Mouse (Mus musculus): ENCODE measurements around the gene Tpr. TPM values are rescaled to one million over a fixed set of nuclear protein-coding genes. Genes with fewer than 3 reads are reported as not detected.

Tpr gene
- polyA plus RNA-seq, 1 experiment from 2014 or later = 182 TPM

DNA sequence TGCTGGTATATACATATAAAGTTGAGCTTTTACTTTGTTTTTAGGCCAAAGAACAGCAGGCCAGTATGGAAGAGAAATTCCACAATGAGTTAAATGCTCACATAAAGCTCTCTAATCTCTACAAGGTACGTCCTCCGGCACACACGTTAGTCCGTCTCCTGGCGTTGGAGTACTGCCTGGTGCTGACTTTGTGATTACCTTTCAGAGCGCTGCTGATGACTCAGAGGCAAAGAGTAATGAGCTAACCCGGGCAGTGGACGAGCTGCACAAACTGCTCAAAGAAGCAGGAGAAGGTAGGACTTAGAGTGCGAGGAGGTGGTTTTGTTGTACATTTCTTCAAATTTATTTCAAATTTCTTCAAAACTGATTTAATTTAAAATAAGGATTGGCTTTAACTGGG lies 14.6 kb downstream of the Tpr start:
- no peak for ATAC-seq (ENCODE audit: low FRiP score)
- no peaks in the 10 kb centered on the region for H3K27me3 ChIP-seq
- no peaks in the 10 kb centered on the region for H3K4me1 ChIP-seq
- peaks cover 62% of the 10 kb centered on the region for H3K36me3 ChIP-seq
- no peak overlapping the region for H3K4me2 ChIP-seq (replicated peaks)
- WGBS = 93% methylated on average over 9 of the region's 9 CpGs
- no peak overlapping the region for H3K9ac ChIP-seq
- H3K4me3 ChIP-seq = no peak overlapping the region
- no peaks in the 10 kb centered on the region for H3K9me3 ChIP-seq (replicated peaks)
- no peak overlapping the region for H3K27ac ChIP-seq

GRCm38 (mm10) chr1:150409996-150410395 lies 17.4 kb downstream of the Tpr start:
- no peak for ATAC-seq (ENCODE audit: low FRiP score)
- Histone ChIP-seq H3K9me3 (replicated peaks) (no peaks in the 10 kb centered on the region), H3K9ac (no peak overlapping the region), H3K4me3 (no peak overlapping the region), H3K27me3 (no peaks in the 10 kb centered on the region), H3K36me3 (peaks cover 62% of the 10 kb centered on the region), H3K4me2 (replicated peaks) (no peak overlapping the region), H3K4me1 (no peaks in the 10 kb centered on the region), H3K27ac (no peak overlapping the region)
- 98% methylated on average over 6 of the region's 6 CpGs for whole genome bisulfite sequencing

DNA sequence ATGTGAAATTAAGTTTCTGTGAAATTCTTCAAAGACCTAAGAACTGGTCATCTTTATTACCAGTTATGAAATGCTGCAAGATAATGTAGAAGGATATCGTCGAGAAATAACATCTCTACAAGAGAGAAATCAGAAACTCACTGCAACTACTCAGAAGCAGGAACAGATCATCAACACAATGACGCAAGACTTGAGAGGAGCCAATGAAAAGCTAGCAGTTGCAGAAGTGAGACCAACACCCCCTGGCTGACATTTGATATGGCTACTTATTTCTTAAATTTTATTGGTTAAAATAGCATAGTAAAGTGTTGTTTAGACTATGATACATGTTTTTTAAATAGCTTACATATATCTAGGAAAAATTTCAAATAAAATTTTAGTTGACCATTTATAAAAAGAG lies 23.4 kb downstream of the Tpr start:
- no peaks in the 10 kb centered on the region for H3K4me1 ChIP-seq
- H3K9me3 ChIP-seq (replicated peaks) = no peaks in the 10 kb centered on the region
- H3K27ac ChIP-seq = no peak overlapping the region
- ATAC-seq (ENCODE audit: low FRiP score) = no peak
- WGBS = 92% methylated on average over 3 of the region's 3 CpGs
- peaks cover 67% of the 10 kb centered on the region for H3K36me3 ChIP-seq
- H3K4me3 ChIP-seq = no peak overlapping the region
- H3K9ac ChIP-seq = no peak overlapping the region
- no peaks in the 10 kb centered on the region for H3K27me3 ChIP-seq
- no peak overlapping the region for H3K4me2 ChIP-seq (replicated peaks)

DNA sequence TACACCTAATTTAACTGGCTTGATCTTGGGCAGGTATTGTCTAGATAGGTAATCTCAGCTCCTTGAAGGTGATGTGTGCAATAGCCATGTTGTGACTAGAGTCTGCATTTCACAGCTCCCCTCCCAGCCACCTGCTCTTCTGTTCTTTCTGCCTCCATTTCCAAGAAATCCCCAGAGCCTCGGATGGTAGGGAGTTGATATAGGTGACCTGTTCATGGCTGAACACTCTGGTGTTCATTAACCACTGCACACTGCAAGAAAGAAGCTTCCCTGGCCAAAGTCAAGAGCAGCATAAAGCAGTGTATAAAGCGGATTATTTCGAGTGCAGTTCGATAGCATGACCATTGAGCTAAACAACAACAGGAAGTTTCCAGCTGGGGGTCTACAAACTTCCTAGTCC lies 25.8 kb downstream of the Tpr start:
- Histone ChIP-seq H3K27ac (no peak overlapping the region), H3K27me3 (no peaks in the 10 kb centered on the region), H3K9ac (no peak overlapping the region), H3K36me3 (peaks cover 65% of the 10 kb centered on the region), H3K9me3 (replicated peaks) (no peaks in the 10 kb centered on the region), H3K4me1 (no peaks in the 10 kb centered on the region), H3K4me3 (no peak overlapping the region), H3K4me2 (replicated peaks) (no peak overlapping the region)
- 95% methylated on average over 4 of the region's 4 CpGs for WGBS
- no peak for ATAC-seq (ENCODE audit: low FRiP score)

GRCm38 (mm10) chr1:150425665-150426064 lies 33.0 kb downstream of the Tpr start:
- 89% methylated on average over 9 of the region's 9 CpGs for WGBS
- H3K27me3 ChIP-seq = no peaks in the 10 kb centered on the region
- H3K4me1 ChIP-seq = no peaks in the 10 kb centered on the region
- no peaks in the 10 kb centered on the region for H3K9me3 ChIP-seq (replicated peaks)
- H3K4me3 ChIP-seq = no peak overlapping the region
- H3K27ac ChIP-seq = no peak overlapping the region
- H3K4me2 ChIP-seq (replicated peaks) = no peak overlapping the region
- no peak for ATAC-seq (ENCODE audit: low FRiP score)
- no peak overlapping the region for H3K9ac ChIP-seq
- peaks cover 74% of the 10 kb centered on the region for H3K36me3 ChIP-seq

GRCm38 (mm10) chr1:150426216-150426615 lies 33.6 kb downstream of the Tpr start:
- 84% methylated on average over 3 of the region's 3 CpGs for WGBS
- Histone ChIP-seq H3K9ac (no peak overlapping the region), H3K36me3 (peaks cover 77% of the 10 kb centered on the region), H3K4me2 (replicated peaks) (no peak overlapping the region), H3K4me3 (no peak overlapping the region), H3K27me3 (no peaks in the 10 kb centered on the region), H3K9me3 (replicated peaks) (no peaks in the 10 kb centered on the region), H3K27ac (no peak overlapping the region), H3K4me1 (no peaks in the 10 kb centered on the region)
- ATAC-seq (ENCODE audit: low FRiP score) = no peak

- no peaks in the 10 kb centered on the region for H3K4me1 ChIP-seq
These were observed 46.0 kb downstream of the Tpr start for GRCm38 (mm10) chr1:150438641-150439040.

GRCm38 (mm10) chr1:150441731-150442130 lies 49.1 kb downstream of the Tpr start:
- Histone ChIP-seq H3K4me2 (replicated peaks) (no peak overlapping the region), H3K9ac (no peak overlapping the region), H3K9me3 (replicated peaks) (no peaks in the 10 kb centered on the region), H3K4me3 (no peak overlapping the region), H3K4me1 (no peaks in the 10 kb centered on the region), H3K27me3 (no peaks in the 10 kb centered on the region), H3K36me3 (peaks cover 64% of the 10 kb centered on the region), H3K27ac (no peak overlapping the region)
- no peak for ATAC-seq (ENCODE audit: low FRiP score)
- 77% methylated on average over 4 of the region's 4 CpGs for WGBS

More at GRCm38 (mm10) chr1:150438641-150439040, 46.0 kb downstream of the Tpr start:
- no peak overlapping the region for H3K9ac ChIP-seq
- no peak for ATAC-seq (ENCODE audit: low FRiP score)
- H3K9me3 ChIP-seq (replicated peaks) = no peaks in the 10 kb centered on the region
- peaks cover 65% of the 10 kb centered on the region for H3K36me3 ChIP-seq
- no peak overlapping the region for H3K4me3 ChIP-seq
- WGBS = 94% methylated on average over 3 of the region's 3 CpGs
- H3K27ac ChIP-seq = no peak overlapping the region
- no peak overlapping the region for H3K4me2 ChIP-seq (replicated peaks)
- H3K27me3 ChIP-seq = no peaks in the 10 kb centered on the region

DNA sequence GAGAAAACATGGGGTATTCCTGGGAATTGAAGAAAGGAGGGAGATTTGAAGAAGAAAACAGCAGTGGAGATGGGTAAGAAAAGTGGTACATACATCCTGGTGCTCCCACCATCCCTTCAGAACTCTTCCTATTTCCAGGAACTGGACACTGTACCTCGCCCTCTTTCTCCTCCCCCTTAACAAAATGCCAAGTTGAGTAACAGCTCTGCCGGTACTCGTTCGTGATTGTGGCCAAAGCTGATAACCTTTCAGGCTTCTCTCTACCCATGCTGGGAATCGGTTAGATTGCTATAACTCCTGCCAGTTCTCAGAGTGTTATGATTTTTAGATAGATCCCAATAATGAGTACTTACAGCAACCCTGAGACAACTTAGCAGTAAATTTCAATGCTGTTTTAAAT lies 66.3 kb downstream of the Tpr start:
- WGBS = 90% methylated on average over 5 of the region's 5 CpGs
- no peak overlapping the region for H3K4me2 ChIP-seq (replicated peaks)
- ATAC-seq (ENCODE audit: low FRiP score) = no peak

DNA sequence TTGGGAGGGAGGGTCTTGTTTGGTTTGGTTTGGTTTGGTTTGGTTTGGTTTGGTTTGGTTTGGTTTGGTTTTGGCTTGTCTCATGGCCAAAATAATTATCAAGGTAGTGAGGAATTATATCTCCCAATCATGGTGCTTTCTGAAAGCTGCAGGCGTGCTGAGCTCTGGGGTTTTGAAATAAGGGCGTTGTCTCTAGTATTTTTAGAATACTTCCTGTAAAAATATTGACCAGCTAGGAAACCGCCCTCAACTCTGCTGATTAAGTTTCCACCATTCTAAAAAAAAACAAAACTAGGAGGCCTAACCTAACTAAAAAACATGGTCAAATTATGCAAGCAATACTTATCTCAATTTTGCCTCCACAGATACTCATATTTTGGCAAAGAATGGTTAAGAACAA lies 67.0 kb downstream of the Tpr start:
- no peaks in the 10 kb centered on the region for H3K9me3 ChIP-seq (replicated peaks)
- H3K9ac ChIP-seq = no peak overlapping the region
- 86% methylated on average over 3 of the region's 3 CpGs for WGBS
- H3K27ac ChIP-seq = no peak overlapping the region
- H3K4me1 ChIP-seq = no peaks in the 10 kb centered on the region
- no peak overlapping the region for H3K4me2 ChIP-seq (replicated peaks)
- H3K4me3 ChIP-seq = no peak overlapping the region
- ATAC-seq (ENCODE audit: low FRiP score) = no peak
- no peaks in the 10 kb centered on the region for H3K27me3 ChIP-seq
- no peaks in the 10 kb centered on the region for H3K36me3 ChIP-seq

More for the DNA sequence above, 66.3 kb downstream of the Tpr start:
- Histone ChIP-seq H3K4me1 (no peaks in the 10 kb centered on the region), H3K9me3 (replicated peaks) (no peaks in the 10 kb centered on the region), H3K4me3 (no peak overlapping the region), H3K27me3 (no peaks in the 10 kb centered on the region), H3K9ac (no peak overlapping the region), H3K27ac (no peak overlapping the region), H3K36me3 (no peaks in the 10 kb centered on the region)

DNA sequence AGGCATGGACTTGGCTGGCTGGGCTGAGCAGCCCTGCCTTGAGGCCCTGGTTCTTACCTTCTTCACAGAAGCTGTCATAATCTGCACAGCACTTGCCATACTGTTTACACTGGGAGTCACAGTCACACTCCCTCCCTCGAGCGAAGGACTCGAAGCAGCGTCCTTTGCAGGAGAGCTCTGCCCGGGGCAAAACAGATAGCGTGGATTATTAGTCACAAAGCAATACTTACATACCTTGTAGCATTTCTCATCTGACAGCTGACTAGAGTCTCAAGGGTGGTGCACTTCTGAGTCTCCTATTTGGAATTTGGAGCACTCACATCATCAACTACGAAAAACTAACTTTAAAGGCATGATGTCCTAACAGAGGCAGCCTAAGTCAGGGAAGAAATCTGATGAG lies 68.0 kb downstream of the Tpr start:
- Histone ChIP-seq H3K9ac (no peak overlapping the region), H3K4me3 (no peak overlapping the region), H3K4me2 (replicated peaks) (no peak overlapping the region), H3K4me1 (no peaks in the 10 kb centered on the region), H3K36me3 (no peaks in the 10 kb centered on the region), H3K9me3 (replicated peaks) (no peaks in the 10 kb centered on the region), H3K27ac (no peak overlapping the region), H3K27me3 (no peaks in the 10 kb centered on the region)
- 82% methylated on average over 7 of the region's 7 CpGs for WGBS
- ATAC-seq (ENCODE audit: low FRiP score) = no peak

DNA sequence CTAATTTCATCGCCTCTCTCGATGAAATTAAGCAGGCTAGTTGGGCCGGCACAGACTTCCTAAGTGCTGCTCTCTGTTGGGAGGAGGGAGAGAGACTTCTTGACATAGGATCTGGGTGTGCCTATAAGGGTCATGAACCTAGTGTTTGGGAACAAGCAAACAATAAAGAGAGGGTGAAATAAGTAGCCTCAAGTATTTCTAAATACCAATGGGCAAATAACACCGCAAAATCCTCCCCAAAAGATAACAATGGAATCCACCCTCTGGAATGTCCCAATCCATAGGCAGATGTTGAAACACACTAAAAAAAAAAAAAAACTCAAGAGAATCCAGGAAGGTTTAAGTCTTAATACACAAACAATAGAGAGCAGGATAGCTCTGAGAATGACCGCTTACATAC lies 70.4 kb downstream of the Tpr start:
- Histone ChIP-seq H3K27me3 (no peaks in the 10 kb centered on the region), H3K27ac (no peak overlapping the region), H3K36me3 (no peaks in the 10 kb centered on the region), H3K4me2 (replicated peaks) (no peak overlapping the region), H3K4me1 (no peaks in the 10 kb centered on the region), H3K9me3 (replicated peaks) (no peaks in the 10 kb centered on the region), H3K9ac (no peak overlapping the region), H3K4me3 (no peak overlapping the region)
- no peak for ATAC-seq (ENCODE audit: low FRiP score)
- 77% methylated on average over 5 of the region's 5 CpGs for WGBS

DNA sequence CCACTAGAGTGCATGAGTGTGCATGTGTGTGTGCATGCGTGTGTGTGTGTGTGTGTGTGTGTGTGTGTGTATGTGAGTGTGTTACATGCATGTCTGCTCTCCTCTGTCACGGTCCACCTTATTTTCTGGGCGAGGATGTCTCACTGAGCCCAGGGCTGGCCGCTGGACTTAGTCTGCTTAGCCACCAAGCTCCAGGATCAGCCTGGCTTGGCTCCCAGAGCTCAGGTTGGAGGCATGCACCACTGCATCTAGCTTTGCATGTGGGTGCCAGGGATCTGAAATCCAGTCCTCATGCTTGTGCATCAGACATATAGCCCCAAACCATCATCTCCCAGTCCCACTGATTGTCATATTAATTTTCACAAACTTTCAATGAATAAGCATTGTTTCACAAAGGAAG lies 71.1 kb downstream of the Tpr start:
- Histone ChIP-seq H3K27ac (no peak overlapping the region), H3K4me2 (replicated peaks) (no peak overlapping the region), H3K36me3 (no peaks in the 10 kb centered on the region), H3K9ac (no peak overlapping the region), H3K4me1 (no peaks in the 10 kb centered on the region), H3K27me3 (no peaks in the 10 kb centered on the region), H3K9me3 (replicated peaks) (no peaks in the 10 kb centered on the region), H3K4me3 (no peak overlapping the region)
- WGBS = 92% methylated on average over 4 of the region's 4 CpGs
- ATAC-seq (ENCODE audit: low FRiP score) = no peak

GRCm38 (mm10) chr1:150465364-150465763 lies 72.7 kb downstream of the Tpr start:
- Histone ChIP-seq H3K4me3 (no peak overlapping the region), H3K9me3 (replicated peaks) (no peaks in the 10 kb centered on the region), H3K36me3 (no peaks in the 10 kb centered on the region), H3K4me1 (no peaks in the 10 kb centered on the region), H3K27ac (no peak overlapping the region), H3K4me2 (replicated peaks) (no peak overlapping the region), H3K27me3 (no peaks in the 10 kb centered on the region), H3K9ac (no peak overlapping the region)
- ATAC-seq (ENCODE audit: low FRiP score) = no peak
- WGBS = 89% methylated on average over 10 of the region's 10 CpGs

Measured in hindbrain, embryonic 12.5 days (tissue).